Mouse (Mus musculus) cerebellum, postnatal 14 days (tissue): Measurements from ENCODE around the gene Panx1.

Experiments
- DNase-seq, 2 experiments: peaks; one replicate each; pipeline ENCODE4 v3.0.0; 2021; ENCODE audit warnings: mixed read lengths in 2 of 2

Gene Panx1

GRCm38 (mm10) chr9:15045084-15045669 lies at the start of gene Panx1:
TSS of gene Panx1 (minus strand) at chr9:15045478.
- peak; percentile 67 to 73 for DNase-seq

DNA sequence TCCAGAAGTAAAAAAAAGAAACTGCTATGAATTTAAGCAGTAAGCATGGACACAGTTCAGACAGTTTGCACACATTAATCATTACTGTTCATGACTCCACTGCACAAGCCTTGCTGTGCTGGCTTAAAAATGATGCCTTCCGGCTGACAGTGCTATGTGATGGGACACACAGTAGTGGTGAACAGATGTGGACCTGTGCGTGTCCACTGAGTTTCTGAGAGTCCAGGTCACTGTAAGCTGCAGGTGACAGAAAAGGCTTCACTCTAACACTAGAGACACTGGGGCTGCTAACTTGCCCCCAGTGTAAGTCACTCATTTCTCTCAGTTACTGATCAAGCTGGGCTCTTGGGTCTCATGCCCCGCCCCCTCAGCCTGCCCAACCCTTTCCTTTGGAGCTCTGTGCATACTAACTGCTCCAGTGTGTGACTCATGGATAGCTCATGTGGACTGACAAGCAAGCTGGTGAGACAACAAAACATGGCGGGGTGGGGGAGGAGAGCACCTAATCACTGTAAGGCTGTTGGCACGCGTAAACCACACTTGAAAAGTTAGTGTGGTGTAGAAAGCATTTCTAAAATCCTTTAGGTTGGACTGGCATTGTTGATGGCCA lies 23.5 kb upstream of the Panx1 start:
- no peak for DNase-seq

DNA sequence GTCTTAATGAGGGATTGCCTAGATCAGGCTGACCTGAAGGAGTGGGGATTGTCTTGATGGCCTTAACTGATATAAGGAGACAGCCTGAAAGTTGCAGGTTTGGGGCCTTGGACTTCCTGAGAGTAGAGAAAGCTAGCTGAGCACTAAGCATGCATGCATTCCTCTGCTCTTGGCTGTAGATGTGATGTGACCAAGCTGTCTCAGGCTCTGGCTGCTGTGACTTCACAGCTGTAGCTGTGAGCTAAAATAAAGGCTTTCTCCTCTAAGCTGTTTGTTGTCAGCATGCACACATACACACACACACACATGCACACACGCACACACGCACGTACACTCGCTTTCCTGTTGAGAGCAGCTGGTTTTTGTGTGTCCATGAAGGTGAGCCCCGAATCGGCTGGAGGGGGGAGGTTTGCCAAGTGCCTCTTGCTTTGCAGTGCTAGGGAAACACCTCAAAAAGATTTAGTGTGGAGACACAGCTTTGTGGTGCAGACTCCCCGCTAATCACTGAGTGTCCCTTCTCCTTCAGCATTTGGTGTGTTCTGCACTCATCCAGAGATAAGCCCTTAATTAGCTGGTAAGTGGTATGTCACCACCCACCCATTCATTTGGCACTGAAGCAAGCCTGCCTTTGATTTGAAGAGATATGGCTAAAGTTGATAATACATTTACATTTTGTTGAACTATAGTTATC lies 22.9 kb upstream of the Panx1 start:
- no peak for DNase-seq

DNA sequence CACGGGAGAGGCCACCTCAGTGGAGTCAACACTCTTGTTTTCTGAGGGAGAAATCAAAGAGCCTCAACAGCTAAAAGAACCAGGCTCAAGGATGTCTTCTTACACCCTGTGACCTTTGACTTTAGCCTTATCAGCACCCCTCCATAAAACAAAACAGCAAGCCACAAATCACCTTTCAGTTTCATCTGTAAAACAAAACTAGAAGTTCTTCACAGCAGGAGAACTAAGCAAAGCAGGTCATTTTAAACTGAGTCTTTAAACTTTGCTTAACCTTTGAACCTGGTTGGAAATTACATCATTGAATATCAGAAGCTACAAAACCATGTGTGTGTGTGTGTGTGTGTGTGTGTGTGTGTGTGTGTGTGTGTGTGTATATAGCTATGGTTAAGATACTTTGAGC lies 18.9 kb upstream of the Panx1 start:
- no peak for DNase-seq

DNA sequence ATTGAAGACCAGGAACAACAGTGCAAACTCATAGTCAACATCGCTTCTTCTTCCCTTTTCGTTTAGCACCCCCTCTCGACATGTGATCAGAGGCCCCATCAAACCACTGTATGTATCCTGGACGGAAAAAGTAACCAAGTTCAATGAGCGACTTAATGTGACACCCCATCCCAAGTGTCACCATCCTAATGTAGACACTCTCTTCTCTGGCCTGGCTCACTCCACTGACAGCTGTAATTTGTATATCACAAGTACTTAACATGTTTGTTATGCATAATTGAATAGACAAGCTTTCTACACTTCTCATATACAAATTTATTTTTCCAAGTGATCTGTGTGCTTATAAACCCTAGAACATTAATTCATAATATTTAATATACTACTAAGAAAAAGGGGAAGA lies 15.6 kb upstream of the Panx1 start:
- no peak for DNase-seq

- DNase-seq: no peak
Observed at GRCm38 (mm10) chr9:15060026-15060425, 14.7 kb upstream of the Panx1 start.

DNA sequence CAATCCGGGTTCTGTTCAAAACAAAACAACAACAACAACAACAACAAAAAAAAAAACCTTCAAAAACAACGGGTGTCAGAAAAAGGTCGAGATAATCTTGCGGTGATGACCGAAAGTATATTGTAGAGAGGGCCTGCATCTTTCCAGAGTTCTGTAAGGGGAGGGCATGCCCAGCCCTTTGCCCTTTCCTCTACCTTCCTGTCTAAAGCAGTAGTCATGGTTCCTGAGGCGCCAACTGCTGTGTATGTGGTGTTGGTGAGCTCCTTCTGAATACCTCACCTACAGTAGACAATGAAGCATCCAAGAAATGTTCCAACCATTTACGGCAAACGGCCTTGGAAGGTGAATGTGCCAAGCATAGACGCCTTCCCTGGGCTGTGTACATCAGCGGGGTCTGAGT lies 462 bp upstream of the Panx1 start:
- no peak for DNase-seq

DNA sequence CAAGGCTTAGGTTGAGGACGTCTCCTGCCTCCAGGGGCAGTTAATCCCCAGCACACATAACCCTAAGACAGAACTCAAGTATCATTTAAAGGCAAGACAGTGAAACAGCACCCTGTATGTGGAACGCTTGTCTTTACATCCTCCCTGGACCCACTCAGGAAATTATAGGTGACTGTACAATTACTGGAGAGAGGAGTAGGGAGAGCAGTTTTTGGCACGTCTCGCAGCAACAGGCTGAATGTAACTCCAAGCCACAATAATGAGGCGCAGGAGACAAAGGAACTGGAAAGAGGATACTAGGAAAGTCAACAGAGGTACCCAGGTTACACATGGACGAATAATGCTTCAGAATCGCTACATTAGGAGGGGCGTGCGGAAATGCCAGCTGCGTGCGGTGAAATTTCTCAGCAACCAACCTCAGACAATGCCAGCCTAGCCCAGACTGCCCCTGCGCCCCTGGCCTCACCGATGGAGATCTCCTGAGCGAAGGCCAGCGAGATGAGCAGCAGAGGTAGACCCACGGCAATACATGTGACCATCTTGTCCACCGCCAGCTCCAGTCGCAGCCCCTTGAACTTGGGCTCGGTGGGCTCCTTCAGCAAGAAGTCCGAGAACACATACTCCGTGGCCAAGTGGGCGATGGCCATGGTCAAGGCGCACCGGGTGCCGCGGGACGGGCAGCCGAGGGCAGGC lies 741 bp downstream of the Panx1 start:
- DNase-seq: peak in 1 of 2 experiments; percentile 45

DNA sequence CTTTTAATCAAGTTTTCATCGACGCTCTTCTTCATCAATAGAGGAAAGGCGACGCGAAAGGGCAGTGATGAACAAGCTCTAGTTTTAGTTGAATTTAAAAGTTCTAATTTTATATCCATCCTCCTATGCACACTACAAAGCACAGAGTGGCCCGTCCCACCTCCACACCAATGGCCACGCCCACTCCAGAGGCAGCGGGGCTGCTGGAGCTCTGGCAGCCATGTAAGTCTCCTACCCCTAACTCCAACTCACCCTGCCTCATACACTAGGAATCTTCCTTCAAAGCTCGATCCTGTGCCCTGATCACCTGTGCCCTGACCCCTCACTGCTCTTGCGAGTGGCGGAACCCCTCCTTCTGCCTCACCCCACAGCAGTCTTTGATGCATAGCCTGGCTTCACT lies 3.7 kb downstream of the Panx1 start:
- no peak for DNase-seq

GRCm38 (mm10) chr9:15039848-15040247 lies 5.4 kb downstream of the Panx1 start:
- DNase-seq: no peak

GRCm38 (mm10) chr9:15037704-15038103 lies 7.6 kb downstream of the Panx1 start:
- no peak for DNase-seq

- DNase-seq: no peak
Observed at GRCm38 (mm10) chr9:15037237-15037636, 8.0 kb downstream of the Panx1 start.

DNA sequence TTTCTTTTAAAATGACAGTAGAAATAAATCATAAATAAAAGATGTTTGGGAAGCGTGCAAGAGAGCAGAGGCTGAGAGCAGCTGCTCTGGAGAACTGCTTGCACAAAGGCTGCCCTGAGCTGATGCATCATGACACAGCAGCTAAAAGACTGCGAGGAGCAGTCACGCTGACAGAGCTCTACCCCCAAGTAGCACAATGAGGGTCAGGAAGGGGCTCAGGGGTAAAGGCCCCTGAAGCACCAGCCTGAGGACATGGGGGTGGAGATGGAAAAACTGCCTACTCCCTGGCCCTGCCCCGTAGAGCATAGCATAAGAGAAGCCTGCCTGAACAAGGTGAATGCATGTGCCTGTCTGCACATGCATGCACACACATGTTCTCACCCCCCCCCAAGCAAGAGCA lies 8.5 kb downstream of the Panx1 start:
- no peak for DNase-seq

DNA sequence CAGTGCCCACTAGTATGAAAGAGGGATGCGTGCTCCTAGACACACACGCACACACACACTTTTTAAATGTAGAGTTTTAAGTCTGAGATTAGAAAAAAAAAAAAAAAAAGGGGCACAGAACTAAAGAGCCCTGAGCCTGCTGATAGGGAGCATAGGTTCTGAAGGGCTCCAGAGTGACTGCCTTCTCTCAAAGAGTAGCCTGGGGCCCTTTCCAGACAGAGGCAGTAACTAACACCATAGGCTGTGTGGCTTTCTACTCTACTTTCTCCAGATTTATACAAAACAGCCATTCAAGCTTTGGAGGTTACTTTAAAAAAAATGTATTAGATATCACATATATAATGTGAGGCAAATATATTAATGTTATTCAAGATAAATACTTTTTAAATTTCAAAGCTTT lies 8.9 kb downstream of the Panx1 start:
- no peak for DNase-seq

DNA sequence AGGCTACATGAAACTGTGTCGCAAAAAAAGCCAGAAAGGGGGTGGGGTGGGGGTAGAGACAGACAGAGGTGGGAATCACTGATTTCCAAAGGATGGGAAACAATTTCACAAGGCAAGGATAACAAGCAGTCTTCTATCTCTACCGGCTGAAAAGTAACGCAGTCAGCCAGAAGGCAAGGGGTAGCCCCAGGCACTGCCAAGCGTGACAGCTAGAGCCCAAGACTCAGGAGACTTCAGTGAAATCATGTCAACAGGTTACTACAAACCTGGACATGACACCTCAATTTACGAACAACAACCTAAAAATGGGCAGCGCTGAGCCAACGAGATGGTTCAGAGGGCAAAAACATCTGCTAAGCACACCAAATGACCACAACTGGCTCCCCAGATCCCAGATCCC lies 9.3 kb downstream of the Panx1 start:
- DNase-seq: no peak

DNA sequence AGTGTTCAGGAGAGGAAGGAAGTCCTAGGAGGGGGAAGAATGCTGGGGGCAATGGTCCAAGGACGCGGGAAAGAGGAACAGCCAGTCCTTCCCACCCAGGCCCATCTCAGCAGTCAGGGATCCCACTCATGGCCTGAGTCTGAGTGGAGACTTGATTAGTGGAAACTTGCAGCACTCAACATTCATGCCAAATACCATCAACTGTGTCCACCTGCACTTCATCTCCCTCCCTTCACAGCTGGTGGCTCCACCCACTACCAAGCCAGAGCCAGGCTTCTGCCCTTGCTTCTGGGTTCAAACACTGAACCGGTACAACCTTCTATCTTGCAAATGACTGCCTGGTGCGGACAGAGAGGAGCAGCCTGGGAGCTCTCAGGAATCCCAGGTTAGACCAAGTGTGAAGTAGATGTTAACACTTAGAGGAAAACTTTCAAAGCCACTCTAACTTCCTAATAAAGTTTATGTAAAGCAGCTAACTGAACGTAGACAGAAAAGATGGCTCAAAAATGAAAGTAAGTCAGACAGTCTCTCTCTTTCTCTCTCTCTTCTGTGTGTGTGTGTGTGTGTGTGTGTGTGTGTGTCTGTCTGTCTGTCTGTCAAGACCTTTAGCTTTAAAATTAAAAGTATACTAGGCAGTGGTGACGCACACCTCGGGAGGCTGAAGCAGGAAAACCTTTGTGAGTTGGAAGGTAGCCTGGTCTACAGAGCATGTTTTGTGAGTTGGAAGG lies 10.6 kb downstream of the Panx1 start:
- no peak for DNase-seq

- peak; percentile 39 to 51 for DNase-seq
Observed at GRCm38 (mm10) chr9:15033568-15034160, 11.6 kb downstream of the Panx1 start.

DNA sequence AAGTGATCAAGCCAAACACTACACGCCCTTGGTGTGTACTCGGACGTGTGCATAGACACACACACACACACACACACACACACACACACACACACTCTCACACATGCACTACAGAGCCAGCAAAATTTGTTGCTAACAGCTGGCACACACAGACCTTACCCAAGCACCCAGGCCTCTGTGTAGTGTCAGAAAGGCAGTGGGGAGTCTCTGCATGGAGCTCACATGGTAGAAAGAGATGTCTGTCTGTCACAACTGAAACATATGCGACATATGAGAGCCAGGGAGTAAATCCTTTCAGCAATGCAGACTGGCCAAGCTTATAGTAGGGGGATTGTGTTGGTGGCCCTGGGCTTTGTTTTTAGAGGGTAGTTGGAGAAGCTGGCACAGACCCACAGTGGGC lies 12.5 kb downstream of the Panx1 start:
- no peak for DNase-seq

- DNase-seq: peak; percentile 88 to 91
Observed at GRCm38 (mm10) chr9:15030771-15031170, 14.5 kb downstream of the Panx1 start.

DNA sequence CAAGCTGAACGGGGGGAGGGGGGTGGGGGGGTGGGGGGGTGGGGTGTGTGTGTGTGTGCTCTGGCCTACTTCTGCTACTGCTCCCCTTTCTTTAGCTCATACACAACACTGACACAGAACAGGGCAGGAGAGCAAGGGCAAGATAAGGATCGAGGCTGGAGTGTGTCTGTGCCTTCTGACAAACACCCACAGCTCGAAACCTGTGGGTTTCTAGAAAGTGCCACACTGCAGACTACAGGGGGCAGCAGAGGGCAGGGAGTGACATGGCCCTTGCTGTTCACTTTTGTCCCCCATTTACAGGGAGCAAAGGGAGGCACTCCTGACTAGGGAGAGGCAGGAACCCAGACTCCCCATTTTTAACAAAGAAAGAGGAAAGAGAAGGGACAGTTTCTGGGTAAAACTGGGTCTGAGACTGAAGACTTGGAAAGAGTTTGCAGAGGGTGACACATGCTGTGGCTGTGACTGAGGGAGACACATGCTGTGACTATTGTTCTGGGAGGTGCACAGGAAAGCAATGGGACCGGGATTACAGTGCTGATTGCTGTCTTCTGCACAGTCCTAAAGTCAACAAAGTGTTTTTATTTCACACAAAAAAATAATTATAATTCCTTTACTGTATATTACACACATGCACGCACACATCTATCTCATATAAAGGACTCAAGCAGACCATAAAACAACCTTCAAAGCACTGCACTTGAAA lies 16.1 kb downstream of the Panx1 start:
- peak; percentile 66 to 80 for DNase-seq

DNA sequence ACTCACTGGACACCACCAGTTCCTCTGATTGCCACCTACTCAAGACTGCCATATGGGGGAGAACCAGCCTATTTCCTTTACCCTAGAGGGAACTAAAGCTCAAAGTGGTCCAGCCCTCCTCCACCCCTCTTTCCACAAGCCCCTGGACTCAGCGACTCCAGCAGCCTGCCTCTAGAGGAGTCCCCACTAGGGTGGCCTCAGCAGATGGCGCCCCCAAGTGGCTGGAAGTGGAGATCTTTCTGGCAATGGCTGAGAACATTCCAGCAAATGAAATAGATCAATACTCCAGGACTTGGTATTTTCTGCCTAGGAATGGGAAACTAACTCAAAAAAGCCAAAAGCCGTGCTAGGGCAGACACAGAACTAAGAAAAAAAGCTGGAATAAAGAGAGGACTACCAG lies 17.6 kb downstream of the Panx1 start:
- no peak for DNase-seq

DNA sequence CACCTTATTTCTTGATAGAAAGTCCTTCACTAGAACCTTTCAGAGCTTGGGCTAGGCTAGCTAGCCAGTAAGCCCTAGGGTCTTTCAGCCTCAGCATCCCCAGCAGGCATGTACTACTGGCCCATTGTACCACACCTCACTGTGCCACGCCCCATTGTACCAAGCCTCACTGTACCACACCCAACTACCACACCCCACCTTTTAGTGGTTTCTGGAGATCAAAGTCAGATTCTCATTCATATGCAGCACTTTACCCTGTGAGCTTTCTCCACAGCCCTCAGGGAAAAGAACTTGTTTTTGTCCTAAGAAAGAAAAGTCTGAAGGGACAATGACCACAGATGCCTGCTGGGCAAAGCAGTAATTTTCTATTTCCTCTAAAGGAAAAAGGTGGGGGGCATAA lies 22.2 kb downstream of the Panx1 start:
- DNase-seq: no peak
